Mouse (Mus musculus) embryonic facial prominence, embryonic 14.5 days (tissue): Measurements from ENCODE around the gene Olig2. TPM values are rescaled to one million over a fixed set of nuclear protein-coding genes. Genes with fewer than 3 reads are reported as not detected.

Experiments used
- ATAC-seq: fragments of 200-750 bp; cut with Nextera tagmentation; 2 replicates; pipeline ENCODE4 v1.8.0; 2017; ENCODE audit warnings: low read depth, moderate number of reproducible peaks, moderate TSS enrichment
- DNase-seq: peaks from one replicate; pipeline ENCODE4 v3.0.0-alpha.2; 2015; ENCODE audit warnings: low spot score
- H3K27ac ChIP-seq: fragments of 300-500 bp; sonication (generic); replicated peaks from 2 replicates; pipeline ENCODE4 v1.5.1; 2014; ENCODE audit warnings: low read depth, mild to moderate bottlenecking, low read length, moderate library complexity
- H3K27me3 ChIP-seq: fragments of 300-500 bp; sonication (generic); replicated peaks from 2 replicates; pipeline ENCODE4 v1.6.1; 2014; ENCODE audit warnings: low read length; ENCODE audit not compliant: control insufficient read depth, insufficient read depth
- H3K36me3 ChIP-seq: fragments of 300-500 bp; sonication (generic); 2 replicates; pipeline ENCODE4 v1.6.1; 2014; ENCODE audit warnings: low read length, mixed read lengths; ENCODE audit not compliant: control insufficient read depth, insufficient read depth
- H3K4me1 ChIP-seq: fragments of 300-500 bp; sonication (generic); 2 replicates; pipeline ENCODE4 v1.6.1; 2014; ENCODE audit warnings: antibody characterized with exemption, low read length; ENCODE audit not compliant: control insufficient read depth, insufficient read depth
- H3K4me2 ChIP-seq: fragments of 300-500 bp; sonication (generic); 2 replicates; pipeline ENCODE4 v1.6.1; 2014; ENCODE audit warnings: low read depth, mild to moderate bottlenecking, low read length, moderate library complexity, mixed read lengths
- H3K4me3 ChIP-seq: fragments of 300-500 bp; sonication (generic); 2 replicates; pipeline ENCODE4 v1.5.1; 2014; ENCODE audit warnings: low read depth, mild to moderate bottlenecking, low read length
- H3K9ac ChIP-seq: fragments of 300-500 bp; sonication (generic); 2 replicates; pipeline ENCODE4 v1.6.1; 2014; ENCODE audit warnings: low read depth, mild to moderate bottlenecking, low read length, moderate library complexity, mixed read lengths
- H3K9me3 ChIP-seq: fragments of 300-500 bp; sonication (generic); 2 replicates; pipeline ENCODE4 v1.6.1; 2016; ENCODE audit warnings: low read length; ENCODE audit not compliant: control insufficient read depth
- WGBS: fragments of 180-500 bp; shearing (Covaris S2); extraction: QIAGEN DNeasy Blood & Tissue Kit; methylation state at CpG from one replicate; pipeline ENCODE4 v1.1.7; 2014; 5-methylcytosine and 5-hydroxymethylcytosine counted together
- polyA plus RNA-seq: library from polyadenylated mRNA; unstranded; fragments of >200 nt; fragmentation: Nextera tagmentation; extraction: Ambion mirVana; gene quantifications from 2 replicates; pipeline ENCODE4 v1.2.1, GENCODE M21; 2014

Olig2 gene
- polyA plus RNA-seq, 1 experiment from 2014 or later, result 1.1 TPM

- Histone ChIP-seq H3K4me2 (no peak overlapping the region), H3K9ac (no peak overlapping the region), H3K9me3 (no peaks in the 10 kb centered on the region), H3K4me3 (no peak overlapping the region), H3K27ac (no peak overlapping the region), H3K36me3 (no peaks in the 10 kb centered on the region), H3K4me1 (peaks cover 5% of the 10 kb centered on the region; the same call in 1 of the 2 replicates), H3K27me3 (peaks cover 59% of the 10 kb centered on the region)
- DNase-seq, result no peak
- no peak for ATAC-seq
- WGBS, result 65% methylated on average over 3 of the region's 3 CpGs
These were observed 33.7 kb downstream of the Olig2 start for GRCm38 (mm10) chr16:91258956-91259355.

DNA sequence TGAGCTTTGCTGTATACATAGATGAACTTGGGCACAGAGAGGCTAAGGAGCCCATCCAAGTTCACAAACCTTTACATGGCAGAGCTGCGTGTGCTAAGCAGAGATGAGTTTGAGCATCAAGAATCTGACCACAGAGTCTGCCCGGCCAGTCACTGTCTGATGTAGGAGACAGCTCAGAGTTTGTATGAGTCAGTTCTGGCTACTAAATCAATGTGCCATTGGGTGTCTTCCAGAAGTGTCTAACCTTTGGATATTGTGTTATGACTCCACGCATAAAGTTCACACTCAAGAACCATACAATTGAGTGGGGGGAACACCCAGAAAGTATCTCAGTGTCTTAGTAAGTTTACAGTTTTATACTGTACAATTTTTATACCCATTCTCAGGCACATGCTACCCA, 35.6 kb downstream of the Olig2 start:
- H3K4me1 ChIP-seq, result peaks cover 5% of the 10 kb centered on the region; the same call in 1 of the 2 replicates
- ATAC-seq (no peak), DNase-seq (no peak)
- no peak overlapping the region for H3K9ac ChIP-seq
- no peak overlapping the region for H3K27ac ChIP-seq
- H3K9me3 ChIP-seq, result no peaks in the 10 kb centered on the region
- WGBS, result 90% methylated on average over 3 of the region's 3 CpGs
- H3K27me3 ChIP-seq, result peaks cover 70% of the 10 kb centered on the region
- no peak overlapping the region for H3K4me2 ChIP-seq
- H3K36me3 ChIP-seq, result no peaks in the 10 kb centered on the region
- H3K4me3 ChIP-seq, result no peak overlapping the region

GRCm38 (mm10) chr16:91262467-91263220, 37.4 kb downstream of the Olig2 start:
- ATAC-seq (no peak), DNase-seq (peak; percentile 21)
- no peaks in the 10 kb centered on the region for H3K9me3 ChIP-seq
- no peaks in the 10 kb centered on the region for H3K36me3 ChIP-seq
- peaks cover 71% of the 10 kb centered on the region for H3K27me3 ChIP-seq
- H3K4me3 ChIP-seq, result no peak overlapping the region
- H3K4me2 ChIP-seq, result no peak overlapping the region
- H3K4me1 ChIP-seq, result peaks cover 5% of the 10 kb centered on the region; the same call in 1 of the 2 replicates
- H3K27ac ChIP-seq, result no peak overlapping the region
- 28% methylated on average over 12 of the region's 12 CpGs for WGBS
- H3K9ac ChIP-seq, result no peak overlapping the region

DNA sequence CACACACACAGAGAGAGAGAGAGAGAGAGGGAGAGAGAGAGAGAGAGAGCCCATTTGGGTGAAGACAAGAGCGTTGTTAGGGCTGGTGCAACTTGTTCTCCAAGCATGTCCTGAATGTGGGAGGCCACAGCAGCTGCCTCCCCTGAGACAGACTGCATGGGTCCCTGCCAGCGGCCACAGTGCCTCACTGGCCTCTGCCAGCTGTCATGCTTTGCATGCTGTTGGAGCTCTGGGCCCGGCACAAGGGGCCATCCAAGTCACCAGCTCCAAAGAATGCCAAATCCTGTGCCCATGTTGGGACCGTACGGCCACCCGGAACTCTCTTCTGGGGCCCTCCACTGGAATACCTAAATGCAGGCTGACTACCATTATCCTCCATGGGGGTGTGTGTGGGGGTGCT, 40.7 kb downstream of the Olig2 start:
- no peak overlapping the region for H3K9ac ChIP-seq
- no peaks in the 10 kb centered on the region for H3K9me3 ChIP-seq
- ATAC-seq (no peak), DNase-seq (no peak)
- peaks cover 12% of the 10 kb centered on the region; the same call in 1 of the 2 replicates for H3K4me1 ChIP-seq
- peaks cover 79% of the 10 kb centered on the region for H3K27me3 ChIP-seq
- H3K36me3 ChIP-seq, result no peaks in the 10 kb centered on the region
- 80% methylated on average over 6 of the region's 6 CpGs for WGBS
- H3K27ac ChIP-seq, result no peak overlapping the region
- H3K4me3 ChIP-seq, result no peak overlapping the region
- H3K4me2 ChIP-seq, result no peak overlapping the region

- peak overlapping the region; percentile 43 for H3K4me3 ChIP-seq
- H3K9ac ChIP-seq, result no peak overlapping the region
- no peak overlapping the region for H3K27ac ChIP-seq
- H3K36me3 ChIP-seq, result no peaks in the 10 kb centered on the region
- WGBS, result 7% methylated on average over 13 of the region's 13 CpGs
- ATAC-seq (peak; percentile 70; the same call in 1 of the 2 replicates), DNase-seq (peak; percentile 73)
- peaks cover 96% of the 10 kb centered on the region for H3K27me3 ChIP-seq
- H3K9me3 ChIP-seq, result no peaks in the 10 kb centered on the region
- peaks cover 7% of the 10 kb centered on the region; the same call in 1 of the 2 replicates for H3K4me1 ChIP-seq
- peak overlapping the region; percentile 77 for H3K4me2 ChIP-seq
These were observed 43.6 kb downstream of the Olig2 start for GRCm38 (mm10) chr16:91268724-91269452.

- 0 out of 2 replicates have a peak within 1 kb of the TSS, but pooled peaks have one; percentile 19 for H3K9ac ChIP-seq
- no peaks in the 10 kb centered on the region for H3K9me3 ChIP-seq
- WGBS, result under 1% methylated on average over 50 of the region's 64 CpGs
- H3K36me3 ChIP-seq, result no peaks in the 10 kb centered on the region
- H3K4me3 ChIP-seq, result peak within 1 kb of the TSS; percentile 43
- no peak within 1 kb of the TSS for H3K27ac ChIP-seq
- peaks cover 97% of the 10 kb centered on the region for H3K27me3 ChIP-seq
- H3K4me2 ChIP-seq, result peak within 1 kb of the TSS; percentile 77
- ATAC-seq (peak; percentile 87), DNase-seq (peak; percentile 78)
- peaks cover 7% of the 10 kb centered on the region; the same call in 1 of the 2 replicates for H3K4me1 ChIP-seq
These were observed 44.4 kb downstream of the Olig2 start, which contains the start of gene Olig1 for GRCm38 (mm10) chr16:91269468-91270211. Olig1 (plus strand) TSS chr16:91269772.

DNA sequence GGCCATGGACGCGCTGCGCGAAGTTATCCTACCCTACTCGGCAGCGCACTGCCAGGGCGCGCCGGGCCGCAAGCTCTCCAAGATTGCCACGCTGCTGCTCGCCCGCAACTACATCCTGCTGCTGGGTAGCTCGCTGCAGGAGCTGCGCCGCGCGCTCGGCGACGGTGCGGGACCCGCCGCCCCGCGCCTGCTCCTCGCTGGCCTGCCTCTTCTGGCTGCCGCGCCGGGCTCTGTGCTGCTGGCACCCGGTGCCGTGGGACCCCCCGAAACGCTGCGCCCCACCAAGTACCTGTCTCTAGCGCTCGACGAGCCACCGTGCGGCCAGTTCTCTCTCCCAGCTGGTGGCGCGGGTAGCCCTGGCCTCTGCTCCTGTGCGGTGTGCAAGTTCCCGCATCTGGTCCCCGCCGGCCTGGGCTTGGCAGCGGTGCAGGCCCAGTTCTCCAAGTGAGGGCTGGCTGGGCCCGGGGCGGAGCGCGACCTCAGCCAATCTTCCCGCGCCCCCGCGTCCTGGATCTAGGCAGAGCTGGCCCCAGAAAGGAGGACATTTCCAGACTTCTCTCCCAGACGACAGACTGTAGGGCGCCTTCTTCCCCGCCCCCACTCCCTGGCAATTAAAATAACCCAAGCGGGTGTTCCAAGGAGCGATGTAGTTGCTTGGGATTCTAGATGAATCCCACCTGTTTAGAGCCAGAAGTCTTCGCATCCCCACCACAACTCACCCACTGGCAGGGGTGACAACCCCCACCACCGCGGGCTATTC, 45.1 kb downstream of the Olig2 start:
- H3K4me2 ChIP-seq, result peak overlapping the region; percentile 77
- H3K27ac ChIP-seq, result no peak overlapping the region
- H3K4me3 ChIP-seq, result peak overlapping the region; percentile 43
- 0 out of 2 replicates have a peak overlapping the region, but pooled peaks have one; percentile 19 for H3K9ac ChIP-seq
- 1% methylated on average over 26 of the region's 63 CpGs for WGBS
- H3K36me3 ChIP-seq, result no peaks in the 10 kb centered on the region
- no peaks in the 10 kb centered on the region for H3K9me3 ChIP-seq
- peaks cover 7% of the 10 kb centered on the region; the same call in 1 of the 2 replicates for H3K4me1 ChIP-seq
- no peak for DNase-seq
- ATAC-seq, result peak; percentile 19
- peaks cover 99% of the 10 kb centered on the region for H3K27me3 ChIP-seq
